Mouse (Mus musculus) stomach, postnatal 0 days (tissue): Measurements from ENCODE around the gene Zfp462.

Experiments used
- CTCF ChIP-seq: IDR thresholded peaks from 2 replicates; pipeline ENCODE4 v1.5.1; 2016; ENCODE audit warnings: antibody characterized with exemption, low read depth, mild to moderate bottlenecking, moderate library complexity
- EP300 ChIP-seq: optimal IDR thresholded peaks from 2 replicates; pipeline ENCODE3; 2016; ENCODE audit warnings: antibody characterized with exemption

- TF ChIP-seq CTCF (no peak), EP300 (no peak)
These were observed 22.9 kb downstream of the Zfp462 start for GRCm38 (mm10) chr4:54967721-54968120.
